Mouse (Mus musculus) inflammation-experienced regulatory T-cells, adult 6 months (primary cell): Measurements from ENCODE around the gene Trpv4. TPM values are rescaled to one million over a fixed set of nuclear protein-coding genes. Genes with fewer than 3 reads are reported as not detected.

Experiments
- ATAC-seq: one replicate; pipeline ENCODE4 v1.8.0; 2017
- polyA plus RNA-seq, 3 experiments: library from polyadenylated mRNA; unstranded; fragments of 100-300 nt; shearing (Covaris generic); gene quantifications; one replicate each; pipeline ENCODE4 v1.2.1; 2017

Trpv4 gene
- polyA plus RNA-seq, result under 1 TPM; 0.19 to 0.90 (median 0.47) TPM

DNA sequence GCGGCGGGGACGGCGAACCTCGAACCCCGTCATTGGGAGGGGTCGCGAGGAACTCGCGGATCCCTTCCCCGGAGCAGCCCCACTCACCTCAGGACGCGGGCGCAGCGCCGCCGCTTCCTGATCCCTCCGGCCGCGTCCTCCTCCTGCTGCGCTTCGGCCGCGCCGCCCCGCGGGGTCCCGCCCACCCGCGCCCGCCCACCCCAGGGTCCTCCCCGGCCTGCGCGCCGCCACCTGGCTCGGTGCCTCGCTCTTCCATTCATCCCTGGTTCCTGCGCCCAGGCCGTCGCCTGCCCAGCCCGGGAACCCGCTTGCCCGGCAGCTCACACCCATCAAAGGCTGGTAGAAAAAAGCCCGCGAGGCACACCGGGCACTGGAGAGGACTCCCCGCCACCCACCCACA is at the start of gene Trpv4:
Gene Trpv4, minus strand, starts transcription at position 167 of the 400 bp plus-strand sequence.
- no peak for ATAC-seq

DNA sequence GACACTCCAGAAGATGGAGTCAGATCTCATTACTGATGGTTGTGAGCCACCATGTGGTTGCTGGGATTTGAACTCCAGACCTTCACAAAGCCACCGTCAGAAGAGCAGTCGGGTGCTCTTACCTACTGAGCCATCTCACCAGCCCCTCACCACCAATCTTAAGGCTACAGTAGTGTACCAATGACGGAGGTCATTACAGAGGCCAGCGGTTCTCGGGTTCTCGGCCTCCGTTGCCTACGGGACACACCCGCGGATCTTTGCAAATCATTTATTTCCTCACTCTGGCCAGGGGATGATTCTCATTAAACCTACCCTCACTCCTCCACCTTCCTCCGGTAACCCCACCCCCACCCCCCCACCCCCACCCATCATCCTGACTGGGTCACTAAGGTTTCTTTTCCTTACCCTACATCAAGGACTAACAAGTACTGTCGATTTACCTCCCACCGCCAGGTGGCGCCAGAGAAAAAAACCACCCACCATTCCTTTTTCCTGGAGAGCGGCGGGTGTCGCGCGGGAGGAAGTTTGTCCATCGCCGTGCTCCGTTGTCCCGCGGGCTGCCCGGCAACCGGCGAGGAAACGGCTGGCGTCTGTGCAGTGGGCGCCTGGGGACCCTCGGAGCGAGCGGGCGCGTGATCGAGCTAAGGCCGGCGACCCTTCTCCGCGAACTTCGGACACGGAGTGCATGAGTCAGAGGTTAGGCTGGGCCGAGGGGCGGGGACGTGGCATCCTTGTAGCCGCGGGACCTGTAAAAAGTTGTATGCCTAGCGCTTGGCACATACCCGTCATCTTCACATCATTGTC is 49.2 kb upstream of the Trpv4 start, which contains the start of gene Tchp:
Gene Tchp, plus strand, starts transcription at position 496 of the 804 bp plus-strand sequence.
- peak; percentile 87 for ATAC-seq

DNA sequence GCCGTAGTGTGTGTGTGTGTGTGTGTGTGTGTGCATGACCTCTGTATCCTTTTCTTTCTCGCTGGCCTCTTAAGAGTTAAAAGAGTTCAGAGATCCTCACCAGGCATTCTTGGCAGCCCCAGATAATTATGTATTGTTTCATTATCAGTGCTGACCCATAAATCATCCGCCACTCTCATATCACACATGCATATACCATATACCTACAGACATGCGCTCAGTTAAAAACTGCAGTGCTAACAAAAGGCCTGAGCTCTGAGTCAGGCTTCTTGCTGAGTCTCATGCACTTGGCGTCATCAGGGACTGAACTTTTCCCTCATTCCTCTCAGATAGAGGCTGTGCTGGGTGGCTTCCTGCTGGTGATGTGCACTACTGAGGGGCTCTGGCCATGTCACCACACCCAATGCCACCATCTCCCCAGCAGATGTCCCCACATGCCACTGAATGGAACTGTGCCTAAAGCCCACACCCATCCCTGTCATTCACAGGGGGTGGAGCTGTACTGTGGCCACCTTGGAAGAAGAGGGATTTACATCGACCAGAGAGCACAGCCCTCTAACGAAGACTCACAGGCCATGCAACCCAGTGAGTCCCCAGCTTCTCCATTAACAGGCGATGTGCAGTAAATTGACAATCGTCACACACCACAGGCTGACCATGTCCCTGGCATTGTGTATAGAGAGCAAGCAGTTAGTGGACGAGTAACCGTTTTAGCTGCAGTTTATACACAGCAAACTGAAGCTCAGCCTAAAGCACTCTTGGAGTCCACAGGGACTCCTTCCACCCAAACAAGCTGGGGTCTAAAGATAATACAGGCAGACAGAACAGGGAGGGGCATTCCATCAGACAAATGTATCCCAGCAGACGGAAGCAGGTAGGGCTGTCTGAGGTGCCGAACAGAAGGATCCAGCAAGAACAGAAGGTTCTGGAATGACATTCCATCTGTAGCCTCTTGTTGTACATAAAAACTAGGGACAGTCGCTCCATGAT is 44.5 kb upstream of the Trpv4 start:
- ATAC-seq, result no peak

DNA sequence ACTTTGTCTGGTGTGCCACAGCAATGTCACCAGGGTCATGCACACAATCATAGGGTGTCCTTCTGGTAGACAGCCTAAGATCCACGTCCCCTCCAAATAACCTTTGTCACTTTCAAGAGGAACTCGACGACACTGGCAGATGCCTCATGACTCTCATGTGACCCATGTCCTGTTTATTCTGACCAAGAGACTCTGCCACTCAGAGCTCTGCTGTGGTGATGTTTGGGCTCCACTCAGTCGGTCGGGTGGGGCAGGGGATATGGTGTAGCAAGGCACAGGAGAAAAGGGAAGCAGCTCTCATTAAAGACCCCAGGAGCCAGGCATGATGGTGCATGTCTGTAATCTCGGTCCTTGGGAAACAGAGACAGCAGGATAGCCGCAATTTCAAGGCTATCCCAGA is 40.8 kb upstream of the Trpv4 start:
- ATAC-seq, result no peak

DNA sequence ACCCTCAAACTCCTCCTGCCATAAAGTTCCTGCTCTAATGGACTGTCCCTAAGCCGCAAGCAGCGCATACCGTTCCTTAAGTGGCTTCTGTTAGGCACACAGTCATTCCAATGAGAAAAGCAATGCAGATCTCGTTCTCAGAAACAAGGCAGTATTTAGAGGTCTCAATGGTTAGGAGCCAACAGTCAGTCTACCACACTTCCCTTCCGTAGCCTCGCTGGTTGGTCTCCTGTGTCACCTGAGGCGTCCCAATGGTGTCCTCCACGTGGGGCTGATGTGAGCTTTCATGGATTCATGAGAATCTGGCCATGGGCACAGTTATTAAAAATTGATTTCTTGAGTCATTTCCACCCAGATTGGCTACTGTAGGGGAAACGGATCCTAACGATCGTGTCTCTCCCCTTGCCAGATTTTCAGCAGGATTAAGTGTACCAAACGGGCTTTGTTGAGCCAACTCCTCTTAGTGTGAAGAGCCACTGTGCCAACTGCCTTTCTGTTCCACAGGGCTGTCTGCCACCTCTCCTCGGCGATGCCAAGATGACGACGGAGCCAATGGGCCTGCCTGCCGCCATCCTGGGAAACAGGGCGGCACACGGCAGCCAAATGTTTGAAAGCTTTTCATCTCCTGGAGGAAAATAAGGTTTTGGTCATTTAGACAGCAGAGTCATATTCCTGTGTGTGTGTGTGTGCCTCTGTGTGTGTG is 40.0 kb upstream of the Trpv4 start:
- no peak for ATAC-seq

DNA sequence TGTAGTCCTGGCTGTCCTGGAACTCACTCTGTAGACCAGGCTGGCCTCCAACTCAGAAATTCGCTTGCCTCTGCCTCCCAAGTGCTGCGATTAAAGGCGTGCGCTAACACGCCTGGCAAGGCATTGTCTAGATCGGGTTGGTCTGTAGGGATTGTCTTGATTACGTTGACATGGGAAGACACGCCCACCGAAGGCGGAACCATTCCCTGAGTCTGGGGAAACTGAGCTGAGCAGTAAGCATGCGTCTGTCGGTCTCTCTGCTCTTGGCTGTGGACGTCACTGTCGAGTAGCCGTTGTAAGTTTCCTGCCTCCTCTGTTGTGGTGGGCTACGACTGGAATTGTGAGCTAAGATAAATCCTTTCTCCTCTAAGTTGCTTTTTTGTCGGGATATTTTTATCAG is 38.7 kb upstream of the Trpv4 start:
- no peak for ATAC-seq

DNA sequence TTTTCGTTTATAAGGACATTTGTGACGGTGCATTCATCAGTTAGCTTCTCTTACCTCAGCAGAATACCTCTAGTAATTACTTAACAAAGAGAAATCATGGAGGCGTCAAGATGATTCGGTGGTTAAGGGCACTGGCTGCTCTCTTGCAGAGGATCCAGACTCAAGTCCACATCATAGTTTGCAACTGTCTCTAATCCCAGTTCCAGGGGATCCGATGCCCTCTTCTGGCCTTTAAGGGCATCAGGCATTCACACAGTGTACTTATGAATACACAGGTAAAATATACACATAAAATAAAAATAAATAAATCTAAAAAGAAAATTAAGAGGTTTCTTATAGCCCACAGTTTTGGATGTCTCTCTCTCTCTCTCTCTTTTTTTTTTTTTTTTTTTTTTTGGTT is 37.6 kb upstream of the Trpv4 start:
- no peak for ATAC-seq

DNA sequence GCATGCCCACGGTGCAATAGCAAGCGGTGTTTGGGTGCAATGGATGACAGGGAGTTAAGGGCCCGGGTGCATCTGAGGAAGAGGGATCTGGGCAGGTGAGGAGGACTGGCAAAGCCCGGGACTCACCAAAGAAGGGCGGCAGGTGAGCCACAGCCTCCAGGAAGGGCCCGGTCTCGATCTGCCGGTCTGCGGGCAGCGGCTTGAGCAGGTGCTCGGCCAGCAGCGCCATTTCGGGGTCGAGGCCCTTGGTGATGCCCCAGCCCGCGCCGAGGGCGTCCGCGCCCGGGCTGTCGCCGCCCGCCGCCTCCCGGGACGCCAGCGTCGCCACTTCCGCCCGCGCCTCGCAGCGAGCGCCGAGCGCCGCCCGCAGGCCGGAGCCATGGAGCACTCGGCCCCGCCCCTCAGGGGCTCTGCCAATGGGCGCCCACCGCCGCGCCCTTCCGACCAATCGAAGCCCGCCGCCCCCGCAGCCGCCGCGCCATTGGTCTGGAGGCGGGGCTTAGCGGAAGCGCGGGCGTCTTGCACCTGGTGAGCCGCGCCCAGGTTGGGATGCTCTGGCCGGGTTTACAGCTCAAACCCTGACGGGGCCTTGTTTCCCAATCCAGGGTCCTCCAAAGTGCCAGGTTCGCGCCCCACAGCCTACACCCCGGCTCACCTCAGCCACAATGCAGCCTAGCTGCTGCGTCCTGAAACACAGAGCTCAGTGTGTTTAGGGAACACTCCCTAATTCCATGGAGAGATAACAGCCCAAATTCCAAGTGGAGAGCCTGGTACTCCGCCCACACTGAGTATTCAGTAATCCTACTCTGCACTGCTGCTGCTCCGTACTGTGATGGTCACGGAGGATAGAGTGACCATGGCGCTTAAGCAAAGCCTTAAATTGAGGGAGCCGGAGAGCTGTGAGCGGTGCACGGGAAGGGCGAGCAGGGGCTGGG is 32.7 kb upstream of the Trpv4 start, which contains the start of gene Gltp:
Gene Gltp, minus strand, starts transcription at position 352 of the 935 bp plus-strand sequence.
- ATAC-seq, result peak; percentile 96

DNA sequence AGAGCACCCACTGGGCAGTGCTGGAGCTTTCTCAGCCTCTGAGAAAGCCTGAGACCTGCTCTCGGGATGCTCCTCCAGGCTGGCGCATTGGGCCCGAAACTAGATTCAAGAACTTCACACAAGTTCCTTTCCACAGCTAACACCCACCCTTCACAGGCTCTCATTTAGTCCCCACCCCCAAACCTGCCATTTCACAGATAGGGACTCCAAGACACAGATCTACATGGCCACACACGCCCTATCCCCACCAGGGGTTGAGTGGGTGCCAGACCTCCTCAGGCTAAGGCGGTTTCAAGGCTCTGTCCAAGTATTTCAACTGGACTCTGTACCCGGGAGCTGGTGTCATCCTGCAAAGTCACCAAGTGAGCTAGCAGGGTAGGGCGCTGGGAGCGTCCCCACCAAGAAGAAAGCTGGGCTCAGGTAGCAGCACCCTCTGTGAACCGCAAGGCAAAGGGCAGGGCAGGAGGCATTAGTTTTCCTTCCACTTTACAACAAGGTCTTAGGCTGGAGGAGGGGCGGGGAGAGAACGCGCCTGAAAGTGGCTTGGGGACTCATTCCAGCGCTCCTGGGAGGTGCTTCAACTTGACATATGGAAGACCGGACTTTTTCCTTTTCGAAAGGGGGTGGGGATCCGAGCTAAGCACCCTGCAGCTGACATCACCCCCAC is 31.6 kb upstream of the Trpv4 start:
- ATAC-seq, result peak; percentile 30

DNA sequence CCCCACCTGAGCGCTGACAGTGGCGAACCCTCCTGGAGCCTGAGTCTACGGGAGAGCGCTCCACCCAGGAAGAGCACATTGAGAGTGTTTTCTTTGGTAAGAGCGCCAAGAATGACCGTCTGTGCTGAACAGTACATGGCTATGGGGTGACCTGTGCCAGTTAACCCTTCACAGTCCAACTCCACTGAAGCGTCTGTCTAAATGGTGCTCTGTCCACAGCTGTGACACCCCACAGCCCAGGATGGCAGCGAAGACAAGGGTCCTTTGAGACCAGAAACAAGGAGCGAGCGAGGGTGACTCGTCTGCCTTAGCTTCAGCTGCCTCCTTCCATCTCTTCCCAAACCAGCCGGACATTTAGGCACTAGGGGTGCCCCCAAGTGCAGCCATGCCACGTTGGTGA is 30.5 kb upstream of the Trpv4 start:
- no peak for ATAC-seq

DNA sequence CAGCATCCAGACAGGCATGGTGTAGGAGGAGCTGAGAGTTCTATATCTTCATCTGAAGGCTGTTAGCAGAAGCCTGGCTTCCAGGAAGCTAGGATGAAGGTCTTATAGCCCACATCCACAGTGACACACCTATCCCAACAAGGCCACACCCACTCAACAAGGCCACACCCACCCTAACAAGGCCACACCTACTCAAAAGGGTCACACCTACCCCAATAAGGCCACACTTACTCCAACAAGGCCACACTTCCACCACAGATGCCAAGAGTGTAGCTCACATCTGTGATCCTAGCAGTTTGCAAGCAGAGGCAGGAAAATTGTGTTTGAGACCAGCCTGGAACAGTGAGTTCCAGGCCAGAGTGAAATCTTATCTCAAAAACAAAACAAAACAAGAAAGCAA is 29.7 kb upstream of the Trpv4 start:
- ATAC-seq, result no peak

DNA sequence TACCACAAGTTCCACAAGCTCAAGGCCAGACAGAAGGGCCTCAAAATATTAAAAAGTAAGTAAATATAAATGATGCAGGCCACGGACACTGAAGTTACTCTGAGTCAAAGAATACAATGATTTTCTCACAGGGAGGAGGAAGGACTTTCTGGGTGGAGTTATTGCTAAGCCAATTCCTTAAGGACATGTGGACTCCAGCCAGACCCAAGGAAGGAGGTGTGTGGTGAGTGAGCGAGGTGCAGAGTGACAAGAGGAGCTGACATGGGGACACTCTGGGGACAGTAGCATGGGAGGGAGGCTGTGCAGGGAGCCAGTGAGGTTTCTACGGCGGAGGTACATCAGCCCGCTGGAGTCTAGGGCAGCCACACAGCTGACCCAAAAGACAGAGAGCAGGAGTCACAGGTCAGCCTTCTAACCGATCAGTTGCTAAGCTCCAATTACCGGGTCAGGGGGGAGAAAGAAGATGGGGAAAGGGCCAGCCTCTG is 28.5 kb upstream of the Trpv4 start:
- ATAC-seq, result no peak

DNA sequence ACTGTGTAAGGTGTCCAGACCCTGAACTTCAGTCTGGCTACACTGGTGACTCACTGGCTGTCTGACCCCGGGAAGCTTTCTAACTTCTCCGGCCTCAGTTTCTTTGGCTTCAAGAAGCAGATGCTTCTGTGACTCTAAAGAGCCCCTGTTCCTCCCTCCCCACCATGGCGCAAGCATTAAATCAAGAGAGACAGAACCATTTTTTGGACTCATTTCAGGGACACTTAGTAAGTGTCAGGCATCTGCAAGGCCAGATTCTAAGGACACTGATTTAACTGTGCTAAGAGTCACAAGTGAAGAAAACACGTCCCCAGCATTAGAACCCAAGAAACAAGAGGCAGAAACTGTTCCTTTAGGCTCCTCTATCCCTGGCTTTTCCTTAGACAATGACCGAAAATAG is 27.8 kb upstream of the Trpv4 start:
- no peak for ATAC-seq

DNA sequence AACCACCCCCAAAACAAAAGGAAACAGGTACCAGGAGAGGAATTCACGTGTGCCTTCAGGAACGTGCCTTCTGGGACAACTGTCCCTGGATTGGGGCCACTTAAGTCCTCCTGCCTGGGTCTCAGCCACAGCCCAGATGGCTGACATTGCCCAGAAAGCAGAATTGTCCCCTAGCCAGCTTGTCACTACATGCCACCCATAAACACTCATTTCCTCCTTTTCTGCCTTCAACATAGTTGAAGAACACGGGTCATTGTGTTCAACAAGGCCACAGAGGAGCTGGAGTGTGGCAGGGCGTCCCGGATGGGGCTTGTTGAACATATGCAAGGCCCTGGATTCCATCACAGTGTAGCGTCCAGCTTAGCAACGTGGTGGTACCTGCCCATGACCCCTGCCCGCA is 23.5 kb upstream of the Trpv4 start:
- ATAC-seq, result no peak

DNA sequence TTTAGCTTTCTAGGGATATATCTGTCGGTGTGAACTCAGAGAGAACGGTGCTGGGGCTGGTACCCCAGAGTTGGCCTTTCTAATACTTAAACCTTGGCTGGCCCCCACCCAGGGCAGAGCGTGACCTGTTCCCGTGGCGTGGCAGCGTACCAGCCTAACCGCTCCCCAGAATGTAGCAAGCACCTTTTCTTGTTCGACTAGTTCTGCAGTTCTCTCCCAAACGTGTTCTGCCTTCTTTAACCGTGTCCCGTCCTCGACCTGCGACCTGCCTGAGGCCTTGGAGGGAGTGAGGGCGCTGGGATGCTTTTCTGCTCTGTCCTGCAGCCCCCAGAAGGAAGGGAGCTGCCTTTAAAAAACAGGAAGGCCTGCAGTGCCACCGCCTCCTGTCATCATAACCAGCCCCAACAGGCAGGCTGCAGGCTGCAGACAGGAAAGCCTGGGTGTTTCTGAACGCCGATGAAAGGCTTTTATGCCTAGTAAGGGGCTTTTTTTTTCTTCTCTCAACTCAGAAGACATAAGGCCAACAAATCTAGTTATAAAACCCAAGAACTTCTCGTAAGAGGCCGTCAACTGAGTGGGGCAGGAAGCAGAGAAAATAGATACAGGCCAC is 22.6 kb upstream of the Trpv4 start:
- peak; percentile 87 for ATAC-seq

DNA sequence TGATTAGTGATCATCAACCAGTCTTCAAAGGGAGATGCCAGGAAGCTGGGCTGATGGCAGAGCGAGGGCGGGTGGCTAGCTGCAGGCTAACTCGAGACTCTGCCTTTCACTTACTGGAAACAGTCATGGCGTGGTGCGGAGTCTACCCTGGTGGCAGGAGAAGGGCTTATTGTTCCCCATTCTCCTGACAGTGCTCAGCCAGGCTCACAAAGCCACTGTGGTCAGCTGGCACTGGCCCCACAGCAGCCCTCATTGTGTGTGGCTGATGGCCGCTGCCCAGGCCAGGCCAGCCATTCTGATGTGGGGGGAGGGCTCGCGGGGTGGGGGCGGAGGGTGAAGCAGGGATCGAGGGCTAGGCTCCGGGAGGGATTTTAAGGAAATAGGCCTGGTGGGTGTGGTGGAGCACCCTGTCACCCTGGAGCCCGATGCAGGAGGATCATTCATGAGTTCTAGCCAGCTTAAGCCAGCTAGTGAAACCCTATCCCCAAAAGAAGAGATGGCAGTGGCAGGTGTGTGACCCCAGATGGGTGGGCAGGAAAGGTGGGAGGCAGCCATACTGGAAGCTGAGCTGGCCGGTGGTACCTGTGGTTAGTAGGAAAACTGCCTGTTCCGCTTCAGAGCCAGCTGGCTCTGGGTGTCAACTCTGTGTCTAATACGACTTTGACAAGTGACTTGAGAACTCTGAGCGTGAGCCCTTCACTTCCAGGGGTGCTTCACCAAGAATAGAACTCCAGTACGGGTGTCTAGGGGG is 21.8 kb upstream of the Trpv4 start:
- peak; percentile 41 for ATAC-seq

DNA sequence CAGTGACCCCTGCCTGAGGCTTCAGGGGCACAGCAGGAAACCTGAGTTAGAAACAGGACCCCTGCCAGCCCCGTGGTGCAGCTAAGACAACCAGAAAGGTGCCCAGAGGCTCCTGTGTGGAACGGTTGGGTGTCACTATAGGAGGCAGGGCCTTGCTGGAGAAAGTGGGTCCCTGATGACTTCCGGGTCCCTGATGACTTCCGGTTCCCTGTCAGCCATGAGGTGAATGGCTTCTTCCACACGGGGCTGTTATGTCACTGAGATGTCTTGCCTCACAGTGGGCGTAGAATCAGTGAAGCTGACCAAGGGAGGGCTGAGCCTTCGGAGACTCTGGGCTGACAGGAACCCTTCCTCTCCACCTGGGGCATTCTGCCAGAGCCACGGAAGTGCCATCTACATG is 16.4 kb upstream of the Trpv4 start:
- no peak for ATAC-seq

DNA sequence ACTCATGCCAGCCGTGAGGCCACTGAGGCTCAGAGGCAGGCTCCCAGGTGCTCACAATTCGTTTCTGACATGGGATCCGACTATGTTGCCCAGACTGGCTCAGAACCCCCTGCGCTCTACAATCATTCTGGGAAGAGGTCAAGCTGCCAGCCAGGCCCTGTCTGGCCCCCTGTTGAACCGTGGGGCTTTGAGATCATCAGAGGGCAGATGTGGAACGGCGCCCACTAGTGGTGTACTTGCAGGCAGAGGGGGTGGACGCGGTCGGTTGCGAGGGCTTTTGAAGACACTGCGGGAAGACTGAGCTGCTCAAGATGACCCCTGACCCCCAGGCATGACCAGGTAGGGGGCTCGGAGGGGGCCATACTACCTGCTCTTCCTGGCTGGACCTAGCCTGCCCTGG is 14.9 kb upstream of the Trpv4 start:
- ATAC-seq, result no peak

DNA sequence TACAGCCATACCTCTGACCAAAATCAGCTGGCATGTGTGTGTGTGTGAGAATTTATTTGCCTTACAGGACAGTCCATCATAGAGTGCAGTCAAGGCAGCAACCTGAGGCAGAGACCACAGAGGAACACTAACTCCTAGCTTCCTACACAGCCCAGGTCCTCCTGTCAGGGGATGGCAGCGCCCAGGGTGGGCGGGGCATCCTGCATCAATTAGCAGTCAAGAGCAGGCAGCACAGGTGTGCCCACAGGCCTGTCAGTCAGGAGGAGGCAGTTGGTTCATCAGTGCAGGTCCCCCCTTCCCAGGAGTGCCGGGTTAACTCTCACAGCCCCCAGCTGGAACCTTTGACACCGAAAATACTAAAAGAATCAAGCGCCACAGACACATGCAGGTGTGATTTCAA is 10.8 kb upstream of the Trpv4 start:
- no peak for ATAC-seq
